Mouse (Mus musculus): ENCODE data around the gene Cog5. TPM values are rescaled to one million over a fixed set of nuclear protein-coding genes. Genes with fewer than 3 reads are reported as not detected.

Cog5 gene
- polyA plus RNA-seq, 1 experiment from 2014 or later = 34.2 TPM

- WGBS = 85% methylated on average over 12 of the region's 12 CpGs
- H3K4me3 ChIP-seq = no peak overlapping the region
- no peaks in the 10 kb centered on the region for H3K36me3 ChIP-seq
These were observed 311.0 kb downstream of the Cog5 start for GRCm38 (mm10) chr12:31965517-31966212.

GRCm38 (mm10) chr12:31966405-31966804, 311.7 kb downstream of the Cog5 start:
- no peaks in the 10 kb centered on the region; the same call in 1 of the 2 replicates for H3K27me3 ChIP-seq (replicated peaks)
- no peaks in the 10 kb centered on the region for H3K36me3 ChIP-seq
- no peaks in the 10 kb centered on the region for H3K9me3 ChIP-seq (replicated peaks)
- H3K4me1 ChIP-seq (replicated peaks) = peaks cover 7% of the 10 kb centered on the region
- ATAC-seq (ENCODE audit: insufficient number of reproducible peaks, low FRiP score) = no peak
- no peak overlapping the region for H3K4me3 ChIP-seq
- 69% methylated on average over 4 of the region's 4 CpGs for WGBS
- no peak overlapping the region for H3K27ac ChIP-seq (ENCODE audit: poor library complexity, severe bottlenecking)
- no peak overlapping the region for H3K9ac ChIP-seq
- H3K4me2 ChIP-seq = no peak overlapping the region

More at GRCm38 (mm10) chr12:31965517-31966212, 311.0 kb downstream of the Cog5 start:
- ATAC-seq (ENCODE audit: insufficient number of reproducible peaks, low FRiP score) = no peak
- Histone ChIP-seq H3K4me1 (replicated peaks) (peaks cover 7% of the 10 kb centered on the region), H3K9ac (no peak overlapping the region), H3K27ac (ENCODE audit: poor library complexity, severe bottlenecking) (no peak overlapping the region), H3K27me3 (replicated peaks) (no peaks in the 10 kb centered on the region; the same call in 1 of the 2 replicates), H3K9me3 (replicated peaks) (no peaks in the 10 kb centered on the region), H3K4me2 (no peak overlapping the region)

DNA sequence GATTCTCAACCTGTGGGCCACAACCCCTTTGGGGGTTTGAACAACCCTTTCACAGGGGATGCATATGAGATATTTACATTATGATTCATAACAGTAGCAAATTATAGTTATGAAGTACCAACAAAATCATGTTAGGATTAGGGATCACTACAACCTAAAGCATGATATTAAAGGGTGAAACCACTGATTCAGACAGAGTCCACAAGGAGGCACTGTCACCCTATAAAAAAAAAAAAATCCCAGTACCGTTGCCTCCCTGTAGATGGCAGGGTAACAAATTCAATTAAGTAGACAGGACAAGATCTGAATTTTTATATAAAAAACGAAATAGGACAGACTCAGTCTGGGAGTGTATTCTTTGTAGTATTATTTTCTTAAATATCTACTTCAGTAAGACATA, 312.9 kb downstream of the Cog5 start:
- Histone ChIP-seq H3K27me3 (replicated peaks) (no peaks in the 10 kb centered on the region; the same call in 1 of the 2 replicates), H3K27ac (ENCODE audit: poor library complexity, severe bottlenecking) (no peak overlapping the region), H3K4me3 (no peak overlapping the region), H3K9me3 (replicated peaks) (no peaks in the 10 kb centered on the region), H3K36me3 (no peaks in the 10 kb centered on the region), H3K9ac (no peak overlapping the region), H3K4me1 (replicated peaks) (peaks cover 8% of the 10 kb centered on the region), H3K4me2 (no peak overlapping the region)
- 12% methylated on average over 2 of the region's 2 CpGs for WGBS
- no peak for ATAC-seq (ENCODE audit: insufficient number of reproducible peaks, low FRiP score)

DNA sequence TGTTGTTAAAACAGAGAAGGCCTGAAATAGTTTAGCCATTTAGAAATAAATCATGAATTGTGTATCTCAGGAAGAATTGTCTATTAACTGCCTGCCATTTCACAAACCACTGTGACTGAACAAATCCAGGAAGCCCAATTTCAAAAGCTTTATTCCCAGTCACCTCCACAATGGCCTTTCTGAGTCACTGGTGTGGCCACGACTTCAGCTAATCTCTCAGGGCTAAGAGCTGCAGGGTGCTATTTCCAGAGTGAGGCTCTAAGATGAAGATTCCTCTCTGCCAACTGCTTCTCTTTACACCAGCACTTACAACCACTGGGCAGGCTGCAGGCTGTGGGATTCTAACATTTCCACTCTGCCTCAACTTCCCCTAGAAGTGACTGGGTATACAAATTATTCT, 314.4 kb downstream of the Cog5 start:
- ATAC-seq (ENCODE audit: insufficient number of reproducible peaks, low FRiP score) = no peak

GRCm38 (mm10) chr12:31971547-31971946, 316.9 kb downstream of the Cog5 start:
- H3K9me3 ChIP-seq (replicated peaks) = no peaks in the 10 kb centered on the region
- H3K4me2 ChIP-seq = no peak overlapping the region
- H3K4me1 ChIP-seq (replicated peaks) = peaks cover 21% of the 10 kb centered on the region
- WGBS = 84% methylated on average over 8 of the region's 8 CpGs
- H3K4me3 ChIP-seq = no peak overlapping the region
- no peak overlapping the region for H3K27ac ChIP-seq (ENCODE audit: poor library complexity, severe bottlenecking)
- H3K27me3 ChIP-seq (replicated peaks) = peaks cover 4% of the 10 kb centered on the region
- no peaks in the 10 kb centered on the region for H3K36me3 ChIP-seq
- no peak overlapping the region for H3K9ac ChIP-seq
- ATAC-seq (ENCODE audit: insufficient number of reproducible peaks, low FRiP score) = no peak

More for the DNA sequence above, 314.4 kb downstream of the Cog5 start:
- Histone ChIP-seq H3K27ac (ENCODE audit: poor library complexity, severe bottlenecking) (no peak overlapping the region), H3K9ac (no peak overlapping the region), H3K9me3 (replicated peaks) (no peaks in the 10 kb centered on the region), H3K4me1 (replicated peaks) (peaks cover 21% of the 10 kb centered on the region), H3K36me3 (no peaks in the 10 kb centered on the region), H3K4me3 (no peak overlapping the region), H3K4me2 (no peak overlapping the region), H3K27me3 (replicated peaks) (no peaks in the 10 kb centered on the region; the same call in 1 of the 2 replicates)
- whole genome bisulfite sequencing = 15% methylated on average over 1 of the region's 1 CpGs

DNA sequence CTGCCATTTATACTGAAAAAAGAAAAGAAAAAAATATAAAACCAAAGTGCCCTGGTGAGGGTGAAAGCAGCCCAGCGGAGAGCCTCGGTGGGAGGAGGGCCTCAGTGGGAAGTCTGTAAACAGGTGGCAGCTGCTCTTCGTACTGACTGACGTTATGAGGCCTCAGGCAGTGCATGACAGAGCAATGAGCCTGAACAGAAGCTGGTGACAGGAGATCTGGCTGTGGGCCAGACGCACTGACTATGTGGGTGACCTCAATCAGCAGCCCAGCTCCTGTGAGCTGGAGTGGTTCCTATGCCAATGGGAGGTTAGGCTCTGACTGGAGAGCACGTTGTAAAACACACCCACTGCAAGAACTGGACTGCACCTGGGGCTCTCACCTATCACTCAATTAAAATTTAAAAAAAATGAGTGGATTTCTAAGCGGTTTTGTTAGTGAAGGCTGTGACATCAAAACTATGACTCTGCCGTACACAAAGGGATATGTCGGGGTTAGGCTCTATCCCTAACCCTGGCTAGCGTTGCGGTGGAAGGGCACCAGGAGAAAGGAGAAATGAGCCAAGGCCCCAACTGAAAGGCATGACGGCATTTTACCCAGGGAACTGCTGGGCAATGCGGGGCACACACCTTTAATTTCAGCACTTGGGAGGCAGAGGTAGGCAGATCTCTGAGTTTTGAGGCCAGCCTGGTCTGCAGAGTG, 319.0 kb downstream of the Cog5 start:
- Histone ChIP-seq H3K9ac (no peak overlapping the region), H3K9me3 (replicated peaks) (no peaks in the 10 kb centered on the region), H3K4me1 (replicated peaks) (peaks cover 17% of the 10 kb centered on the region), H3K27me3 (replicated peaks) (peaks cover 8% of the 10 kb centered on the region), H3K4me3 (no peak overlapping the region), H3K4me2 (0 out of 2 replicates have a peak overlapping the region, but pooled peaks have one; percentile 5), H3K27ac (ENCODE audit: poor library complexity, severe bottlenecking) (0 out of 2 replicates have a peak overlapping the region, but pooled peaks have one; percentile 34), H3K36me3 (no peaks in the 10 kb centered on the region)
- WGBS = 44% methylated on average over 13 of the region's 13 CpGs
- ATAC-seq (ENCODE audit: insufficient number of reproducible peaks, low FRiP score) = peak; percentile 94

- no peak for ATAC-seq (ENCODE audit: insufficient number of reproducible peaks, low FRiP score)
- Histone ChIP-seq H3K36me3 (no peaks in the 10 kb centered on the region), H3K4me1 (replicated peaks) (peaks cover 14% of the 10 kb centered on the region), H3K4me2 (no peak overlapping the region), H3K9ac (no peak overlapping the region), H3K4me3 (no peak overlapping the region), H3K27me3 (replicated peaks) (peaks cover 8% of the 10 kb centered on the region), H3K9me3 (replicated peaks) (no peaks in the 10 kb centered on the region), H3K27ac (ENCODE audit: poor library complexity, severe bottlenecking) (no peak overlapping the region)
- WGBS = 54% methylated on average over 7 of the region's 7 CpGs
These were observed 321.9 kb downstream of the Cog5 start for GRCm38 (mm10) chr12:31976544-31976943.

DNA sequence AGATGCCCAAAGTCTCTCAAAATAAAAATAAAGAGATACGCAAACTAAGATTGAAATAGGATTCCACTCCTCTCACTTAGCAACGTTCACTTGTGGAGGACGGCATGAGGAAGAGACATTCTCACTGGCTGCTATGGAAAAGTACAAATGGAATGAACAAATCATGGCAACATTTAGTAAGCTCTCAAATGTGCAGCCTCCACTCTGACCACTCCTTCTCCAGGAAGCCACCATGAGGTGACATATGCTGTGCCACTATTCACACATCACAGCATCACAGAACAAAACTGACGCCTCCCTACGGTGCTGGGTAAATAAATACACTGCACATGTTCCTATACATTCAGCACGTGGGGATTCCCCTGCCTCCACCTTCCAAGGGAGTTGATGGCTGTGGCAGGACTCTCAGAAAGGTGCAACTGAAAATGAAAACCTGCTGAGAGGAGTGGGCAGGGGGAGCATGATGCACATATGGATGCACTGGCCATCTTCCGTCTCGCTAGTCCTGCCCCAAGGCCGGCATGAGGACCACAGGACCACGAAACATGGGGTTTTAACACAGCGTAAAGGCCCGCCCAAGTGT, 323.0 kb downstream of the Cog5 start:
- Histone ChIP-seq H3K36me3 (no peaks in the 10 kb centered on the region), H3K4me1 (replicated peaks) (peaks cover 12% of the 10 kb centered on the region), H3K27me3 (replicated peaks) (peaks cover 8% of the 10 kb centered on the region), H3K27ac (ENCODE audit: poor library complexity, severe bottlenecking) (no peak overlapping the region), H3K4me2 (no peak overlapping the region), H3K4me3 (no peak overlapping the region), H3K9ac (no peak overlapping the region), H3K9me3 (replicated peaks) (no peaks in the 10 kb centered on the region)
- no peak for ATAC-seq (ENCODE audit: insufficient number of reproducible peaks, low FRiP score)
- WGBS = 81% methylated on average over 12 of the region's 12 CpGs

GRCm38 (mm10) chr12:31983238-31983637, 328.6 kb downstream of the Cog5 start:
- ATAC-seq (ENCODE audit: insufficient number of reproducible peaks, low FRiP score) = no peak
- Histone ChIP-seq H3K9me3 (replicated peaks) (no peaks in the 10 kb centered on the region), H3K4me3 (no peak overlapping the region), H3K27me3 (replicated peaks) (no peaks in the 10 kb centered on the region), H3K36me3 (no peaks in the 10 kb centered on the region), H3K4me1 (replicated peaks) (peaks cover 11% of the 10 kb centered on the region; the same call in 1 of the 2 replicates), H3K4me2 (no peak overlapping the region), H3K9ac (no peak overlapping the region), H3K27ac (ENCODE audit: poor library complexity, severe bottlenecking) (no peak overlapping the region)
- 61% methylated on average over 7 of the region's 7 CpGs for WGBS

DNA sequence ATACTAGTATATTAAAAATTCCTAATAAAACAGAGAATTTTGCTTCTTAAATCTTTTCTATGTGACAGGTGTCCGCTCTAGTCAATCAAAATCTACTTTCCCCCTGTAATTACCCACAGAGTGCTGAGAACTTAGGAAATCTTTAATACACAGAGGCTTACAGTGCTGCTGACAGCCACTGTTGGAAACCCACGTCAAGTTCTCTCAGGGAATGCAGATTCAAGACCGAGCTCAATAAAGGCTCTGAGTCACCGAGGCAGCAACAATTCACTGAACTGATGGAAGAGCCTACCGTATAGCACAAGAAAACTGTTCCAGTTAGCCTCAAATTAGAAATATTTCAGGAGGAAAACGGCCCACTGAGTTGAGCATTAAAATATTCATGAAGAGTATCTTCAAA, 329.1 kb downstream of the Cog5 start:
- H3K9ac ChIP-seq = no peak overlapping the region
- 72% methylated on average over 6 of the region's 6 CpGs for WGBS
- H3K4me3 ChIP-seq = no peak overlapping the region
- ATAC-seq (ENCODE audit: insufficient number of reproducible peaks, low FRiP score) = no peak
- peaks cover 11% of the 10 kb centered on the region; the same call in 1 of the 2 replicates for H3K4me1 ChIP-seq (replicated peaks)
- H3K36me3 ChIP-seq = no peaks in the 10 kb centered on the region
- no peaks in the 10 kb centered on the region for H3K9me3 ChIP-seq (replicated peaks)
- H3K27ac ChIP-seq (ENCODE audit: poor library complexity, severe bottlenecking) = no peak overlapping the region
- no peaks in the 10 kb centered on the region for H3K27me3 ChIP-seq (replicated peaks)
- H3K4me2 ChIP-seq = no peak overlapping the region

- no peak overlapping the region for H3K4me2 ChIP-seq
- peaks cover 11% of the 10 kb centered on the region; the same call in 1 of the 2 replicates for H3K4me1 ChIP-seq (replicated peaks)
- H3K9ac ChIP-seq = no peak overlapping the region
- H3K27ac ChIP-seq (ENCODE audit: poor library complexity, severe bottlenecking) = no peak overlapping the region
- WGBS = 55% methylated on average over 2 of the region's 2 CpGs
- H3K36me3 ChIP-seq = no peaks in the 10 kb centered on the region
- no peaks in the 10 kb centered on the region for H3K9me3 ChIP-seq (replicated peaks)
- H3K4me3 ChIP-seq = no peak overlapping the region
- no peak for ATAC-seq (ENCODE audit: insufficient number of reproducible peaks, low FRiP score)
- H3K27me3 ChIP-seq (replicated peaks) = no peaks in the 10 kb centered on the region
These were observed 329.5 kb downstream of the Cog5 start for GRCm38 (mm10) chr12:31984206-31984605.
